9 mouse cellular contexts compared by ENCODE assay signal in the genomic region with DNA sequence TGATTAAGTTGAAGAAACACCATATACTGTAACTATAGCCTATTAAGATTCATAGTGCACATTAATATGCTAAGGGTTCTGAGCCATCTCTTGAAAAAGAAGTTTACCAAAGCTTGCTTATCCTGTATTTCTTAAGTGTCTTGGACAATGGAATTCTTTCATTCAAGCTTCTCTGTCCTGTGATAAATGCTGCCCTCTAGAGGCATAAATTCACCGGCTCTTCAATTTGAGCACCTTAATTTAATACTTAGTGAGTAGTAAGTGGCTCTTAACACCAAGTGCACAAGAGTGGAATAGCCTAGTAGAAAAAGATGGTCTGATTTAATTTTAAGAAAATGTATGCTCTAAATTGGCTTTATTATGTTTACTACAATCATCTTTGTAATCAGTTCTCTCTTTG. TPM values are rescaled to one million over a fixed set of nuclear protein-coding genes. Genes with fewer than 3 reads are reported as not detected.
DNase-seq lines count a peak whose midpoint lies in the region; ATAC-seq and TF ChIP-seq lines count a peak whose summit lies in the region.
"Had no signal": no experiment of that assay in that cellular context is flagged by ENCODE, and none has a peak within 500 bp of the region (broad histone marks: within the 10 kb centered on the region; RNA-seq: fewer than 3 reads in every experiment).

No protein-coding gene starts in this region.

- intact Hi-C loops in gastrocnemius, postnatal 14 days (cut with DNase I; ENCODE audit: low total_unique reads) = loop anchor here (5.0 to 10.0 kb wide), 2 partner anchors 151 to 229 kb away; no protein-coding TSS in a partner anchor

- no peak overlapping the region for H3K4me3 ChIP-seq in lung, embryonic 14.5 days (ENCODE audit: low read depth, low read length)
- H3K4me3 ChIP-seq: hindbrain, embryonic 15.5 days had no signal

- TF ChIP-seq CTCF in lung, embryonic 14.5 days (IDR thresholded peaks at IDR 0.05; ENCODE audit: low read depth) = peak; percentile 68

- WGBS in lung, embryonic 14.5 days = 16% methylated on average over 1 of the region's 1 CpGs

- no peaks in the 10 kb centered on the region for H3K27me3 ChIP-seq in lung, embryonic 14.5 days (ENCODE audit: insufficient read depth, low read length)
- H3K27me3 ChIP-seq: hindbrain, embryonic 15.5 days had no signal

- no peak overlapping the region for H3K27ac ChIP-seq in lung, embryonic 14.5 days (ENCODE audit: low read depth)
- H3K27ac ChIP-seq: hindbrain, embryonic 15.5 days had no signal

- no peaks in the 10 kb centered on the region for H3K9me3 ChIP-seq in lung, embryonic 14.5 days (ENCODE audit: low read depth, low read length)
- H3K9me3 ChIP-seq: hindbrain, embryonic 15.5 days had no signal

- H3K4me2 ChIP-seq in lung, embryonic 14.5 days = no peak overlapping the region
- H3K4me2 ChIP-seq: hindbrain, embryonic 15.5 days had no signal

- no peaks in the 10 kb centered on the region for H3K36me3 ChIP-seq in lung, embryonic 14.5 days (ENCODE audit: insufficient read depth)
- H3K36me3 ChIP-seq: hindbrain, embryonic 15.5 days had no signal

- H3K9ac ChIP-seq in lung, embryonic 14.5 days = no peak overlapping the region
- H3K9ac ChIP-seq: hindbrain, embryonic 15.5 days had no signal

- DNase-seq in gastrocnemius, adult 18-20 months (ENCODE audit: low spot score) = peak; percentile 73
- DNase-seq in gastrocnemius, postnatal 14 days = no peak
- DNase-seq in urinary bladder, postnatal 25 days (ENCODE audit: low spot score) = peak; percentile 44
- no peak for DNase-seq in urinary bladder, postnatal 4 days (ENCODE audit: low spot score in 2 of 2)
- DNase-seq in cerebellum, postnatal 36 days = peak; percentile 25 to 58
- peak; percentile 48 to 63 for DNase-seq in kidney, adult 8-10 months
- DNase-seq in lung, embryonic 14.5 days = peak; percentile 95
- peak; percentile 72 for DNase-seq in thymus, postnatal 14 days

- peak; percentile 54; the same call in 1 of the 2 replicates for ATAC-seq in lung, embryonic 14.5 days (ENCODE audit: insufficient read depth)

- H3K4me1 ChIP-seq in lung, embryonic 14.5 days (ENCODE audit: insufficient read depth) = no peaks in the 10 kb centered on the region
- H3K4me1 ChIP-seq: hindbrain, embryonic 15.5 days had no signal

RNA-seq across cellular contexts. Expression of gene Fbxw7, which starts 28.5 kb away (rescaled TPM):
- total RNA-seq in gastrocnemius, adult 18-20 months (2021) = 10 to 100 TPM; 21.9 to 23.9 TPM
- total RNA-seq in gastrocnemius, postnatal 14 days (2021) = 10 to 100 TPM; 20.2 to 35.4 TPM
- polyA plus RNA-seq in lung, embryonic 14.5 days (2014; fragmentation: Nextera tagmentation; extraction: Ambion mirVana) = 9.5 and 9.8 TPM in 2 replicates

Comparison
In these comparisons a context has a peak if more than half of its experiments do, and no peak if none do; other contexts are left out.
1. DNase-seq: peak in gastrocnemius, adult 18-20 months (single experiment), urinary bladder, postnatal 25 days (single experiment), cerebellum, postnatal 36 days (2 of 2), kidney, adult 8-10 months (2 of 2), lung, embryonic 14.5 days (single experiment) and thymus, postnatal 14 days (single experiment); none in gastrocnemius, postnatal 14 days (single experiment) and urinary bladder, postnatal 4 days (0 of 2).